22 mouse cellular contexts compared by ENCODE assay signal in genomic region chr4:156099427-156099826, GRCm38 (mm10). TPM values are rescaled to one million over a fixed set of nuclear protein-coding genes. Genes with fewer than 3 reads are reported as not detected.
A peak's percentile ranks its signal among the peaks of the same experiment; 100 is the strongest.
DNase-seq lines count a peak whose midpoint lies in the region; ATAC-seq and TF ChIP-seq lines count a peak whose summit lies in the region.
"Had no signal": no experiment of that assay in that cellular context is flagged by ENCODE, and none has a peak within 500 bp of the region (broad histone marks: within the 10 kb centered on the region; RNA-seq: fewer than 3 reads in every experiment).

No protein-coding gene starts in this region.

- dilution Hi-C loops in CH12.LX (cut with MboI; ENCODE audit: extremely low pct_ligation_motif_present, extremely low pct_unique_long_range_greater_than_20kb, low sequenced_read_pairs): no loop called here

- no peak; the same call in 1 of the 2 replicates for TF ChIP-seq EP300 in CH12.LX (IDR thresholded peaks at IDR 0.05; ENCODE audit: low read length)

- H3K9me3 ChIP-seq in CH12.LX (replicated peaks; ENCODE audit: low read length) (no peaks in the 10 kb centered on the region), E14TG2a.4 (ENCODE audit: low read length) (no peaks in the 10 kb centered on the region)
- H3K9me3 ChIP-seq: G1E had no signal

- no peak overlapping the region for H3K27ac ChIP-seq in CH12.LX (ENCODE audit: insufficient read depth, low read depth)

- no peak for DNase-seq in CH12.LX (ENCODE audit: extremely low read depth)
- DNase-seq in heart, postnatal 4 days: no peak
- DNase-seq: adrenal gland, adult 2 months; adrenal gland, adult 8-10 months; adrenal gland, postnatal 10 days; adrenal gland, postnatal 14 days; adrenal gland, postnatal 25 days; adrenal gland, postnatal 36 days; B cell, adult 2 months; cerebellum, adult 11 months; cerebellum, adult 11-12 months; cerebellum, adult 18-20 months; cerebellum, adult 2 months; cerebellum, adult 8-10 months; cerebellum, adult 9-10 months had no signal

- H3K36me3 ChIP-seq in CH12.LX (replicated peaks in 1 of 2; ENCODE audit: control insufficient read depth in 1 of 2, insufficient read depth in 1 of 2, low read length in 1 of 2) (no peaks in the 10 kb centered on the region), E14TG2a.4 (ENCODE audit: insufficient read depth, low read length) (no peaks in the 10 kb centered on the region)
- H3K36me3 ChIP-seq: G1E had no signal

- H3K4me1 ChIP-seq in CH12.LX (ENCODE audit: control insufficient read depth in 1 of 2, insufficient read depth in 2 of 2) (peaks cover 27 to 62% of the 10 kb centered on the region in 2 experiments), E14TG2a.4 (replicated peaks; ENCODE audit: low read depth, low read length) (peaks cover 33% of the 10 kb centered on the region)

- in situ Hi-C loops in CH12.LX (cut with MboI; ENCODE audit: low pct_ligation_motif_present, low pct_unique_long_range_greater_than_20kb, low sequenced_read_pairs): loop anchor here (10.0 kb wide), 1 partner anchor 135 kb away; the partner anchor contains the start of gene C1qtnf12

- no peak overlapping the region for H3K4me2 ChIP-seq in CH12.LX (ENCODE audit: insufficient read depth, low read depth, poor library complexity, severe bottlenecking)

- no peak overlapping the region for H3K4me3 ChIP-seq in CH12.LX (replicated peaks in 1 of 3; ENCODE audit: low read depth in 2 of 3, low read length in 2 of 3, poor library complexity in 1 of 3)
- H3K4me3 ChIP-seq in E14TG2a.4 (replicated peaks; ENCODE audit: low read length): 0 out of 2 replicates have a peak overlapping the region, but pooled peaks have one; percentile 2

- no peak for ATAC-seq in activated CD4-positive, CD25-positive, alpha-beta regulatory T cell, adult 4 months
- ATAC-seq: CD4-positive, CD25-positive, alpha-beta regulatory T cell, adult 4 months; Patski had no signal

- no peaks in the 10 kb centered on the region for H3K27me3 ChIP-seq in CH12.LX (replicated peaks)
- no peaks in the 10 kb centered on the region for H3K27me3 ChIP-seq in E14TG2a.4 (ENCODE audit: insufficient read depth, low read length)
- H3K27me3 ChIP-seq: Patski had no signal

- no peak for TF ChIP-seq CTCF in CH12.LX (conservative IDR thresholded peaks at IDR 0.05 in 1 of 2, IDR thresholded peaks at IDR 0.05 in 1 of 2; ENCODE audit: low read depth in 2 of 2, low read length in 2 of 2)
- no peak for TF ChIP-seq CTCF in E14TG2a.4 (conservative IDR thresholded peaks at IDR 0.05; ENCODE audit: low read length)

- H3K9ac ChIP-seq in CH12.LX (ENCODE audit: insufficient read depth, low read depth): no peak overlapping the region

- no peaks in the 10 kb centered on the region for H3K79me2 ChIP-seq in CH12.LX (replicated peaks; ENCODE audit: control insufficient read depth, extremely low read depth, insufficient read depth, poor library complexity, severe bottlenecking)

- peak; percentile 40; the same call in 1 of the 2 replicates for TF ChIP-seq POLR2A in CH12.LX (IDR thresholded peaks at IDR 0.05; ENCODE audit: low read depth, low read length)

- no peak for TF ChIP-seq RAD21 in CH12.LX (IDR thresholded peaks at IDR 0.05; ENCODE audit: low read depth, low read length)

TF ChIP-seq in CH12.LX, 34 proteins besides CTCF, POLR2A, EP300 and RAD21:
- TF ChIP-seq HCFC1 (IDR thresholded peaks at IDR 0.05; ENCODE audit: low read depth, low read length) (peak; percentile 57), PAX5 (IDR thresholded peaks at IDR 0.05; ENCODE audit: low read length) (no peak), MEF2A (IDR thresholded peaks at IDR 0.05; ENCODE audit: borderline replicate concordance, low read depth, low read length) (no peak), ELF1 (IDR thresholded peaks at IDR 0.05; ENCODE audit: low read depth, low read length) (peak; percentile 46), TCF12 (IDR thresholded peaks at IDR 0.05; ENCODE audit: low read depth, low read length) (peak; percentile 30; the same call in 1 of the 2 replicates), IRF4 (IDR thresholded peaks at IDR 0.05; ENCODE audit: low read depth, low read length) (peak; percentile 60; the same call in 1 of the 2 replicates), CHD2 (IDR thresholded peaks at IDR 0.05; ENCODE audit: low read length) (no peak), NRF1 (IDR thresholded peaks at IDR 0.05; ENCODE audit: low read depth, low read length) (no peak), ETS1 (conservative IDR thresholded peaks at IDR 0.05; ENCODE audit: low read depth, low read length) (no peak; the same call in 1 of the 2 replicates), ZC3H11A (IDR thresholded peaks at IDR 0.05; ENCODE audit: low read depth, low read length) (no peak)
TF ChIP-seq in CH12.LX: peak in this region for 4.

RNA-seq across cellular contexts. Expression of gene 9430015G10Rik, which starts 10.4 kb away (rescaled TPM):
- total RNA-seq in CH12.LX (2012; rRNA removed): 34.3 and 37.7 TPM in 2 replicates
- 29.8 and 31.1 TPM in 2 replicates for total RNA-seq in CH12.LX (2014; rRNA removed)
- polyA plus RNA-seq in CH12.LX (2012; ENCODE audit: insufficient read length, low read depth): 29.8 and 33.2 TPM in 2 replicates
- 1 to 10 TPM; 7.3 to 9.4 TPM for total RNA-seq in heart, postnatal 4 days (2021)
- 10 to 100 TPM; 14.9 to 19.3 TPM for polyA plus RNA-seq in activated CD4-positive, CD25-positive, alpha-beta regulatory T cell, adult 4 months (2017; shearing (Covaris generic))

RNA-seq across cellular contexts. Expression of gene Rnf223, which starts 30.9 kb away (rescaled TPM):
- total RNA-seq in CH12.LX (2012; rRNA removed) (0.21 and 0.29 TPM in 2 replicates), CH12.LX (2014; rRNA removed) (0.07 and 0.18 TPM in 2 replicates)
- 0.55 and 0.80 TPM in 2 replicates for polyA plus RNA-seq in CH12.LX (2012; ENCODE audit: insufficient read length, low read depth)
- total RNA-seq in heart, postnatal 4 days (2021): under 1 TPM in 1 of 2 experiments, not detected in 1; 0.25 TPM
- polyA plus RNA-seq in activated CD4-positive, CD25-positive, alpha-beta regulatory T cell, adult 4 months (2017; shearing (Covaris generic)): under 1 TPM in 1 of 2 experiments, not detected in 1; 0.20 TPM
- total RNA-seq: adrenal gland, postnatal 14 days had no signal
- polyA plus RNA-seq: CD4-positive, CD25-positive, alpha-beta regulatory T cell, adult 4 months had no signal

RNA-seq across cellular contexts. Expression of gene Ttll10, which starts 40.2 kb away (rescaled TPM):
- total RNA-seq in CH12.LX (2012; rRNA removed) (0.04 TPM in 1 of 2 replicates, not detected in the other), CH12.LX (2014; rRNA removed) (not detected in 2 replicates)
- not detected in 2 replicates for polyA plus RNA-seq in CH12.LX (2012; ENCODE audit: insufficient read length, low read depth)
- under 1 TPM; 0.16 to 0.55 TPM for total RNA-seq in heart, postnatal 4 days (2021)
- not detected for polyA plus RNA-seq in activated CD4-positive, CD25-positive, alpha-beta regulatory T cell, adult 4 months (2017; shearing (Covaris generic))
- total RNA-seq: MEL had no signal
- polyA plus RNA-seq: C2C12, G1E had no signal
